Mouse (Mus musculus) effector memory CD4-positive, alpha-beta T cell, adult 7 months (primary cell): ENCODE measurements around the gene Rgs21. TPM values are rescaled to one million over a fixed set of nuclear protein-coding genes. Genes with fewer than 3 reads are reported as not detected.

Experiments
- polyA plus RNA-seq: library from polyadenylated mRNA; unstranded; fragments of 100-300 nt; shearing (Covaris generic); gene quantifications from one replicate; pipeline ENCODE4 v1.2.1, GENCODE M21; 2017

Gene Rgs21
- not detected for polyA plus RNA-seq

GRCm38 (mm10) chr1:144567567-144567966 is at the start of gene Rgs21:
TSS of gene Rgs21 (minus strand) at chr1:144567667.

Other genes starting within 250 kb of the Rgs21 start
- not detected for gene Rgs18, start 207.8 kb upstream of the Rgs21 start, polyA plus RNA-seq